Mouse (Mus musculus) cerebellum, adult (tissue): Measurements from ENCODE around the gene Bmp7.

Experiments used
- ATAC-seq: cut with Nextera tagmentation; 2 replicates; pipeline ENCODE4 v1.9.2; 2017; ENCODE audit warnings: mild to moderate bottlenecking, moderate library complexity, mixed read lengths; ENCODE audit not compliant: insufficient number of reproducible peaks, low FRiP score, low TSS enrichment

The Bmp7 gene

DNA sequence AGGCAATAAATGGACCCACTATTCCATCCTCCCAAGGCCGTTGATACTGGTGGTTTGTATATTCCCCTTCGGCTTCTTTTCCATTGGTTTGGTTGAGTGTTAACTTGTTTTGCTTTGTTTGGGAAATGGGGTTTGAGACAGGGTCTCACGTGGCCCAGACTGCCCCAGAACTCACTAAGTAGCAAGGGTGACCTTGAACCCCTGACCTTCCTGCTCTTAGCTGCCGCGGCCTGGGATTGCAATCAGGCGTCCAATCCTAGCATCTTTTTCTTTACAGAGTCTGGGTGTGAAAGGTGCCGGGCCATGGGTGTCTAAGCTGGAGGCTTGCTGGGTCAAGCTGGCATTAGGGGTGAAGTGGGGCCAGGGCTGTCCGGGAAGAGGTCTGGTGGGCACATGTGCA, 79.5 kb downstream of the Bmp7 start:
- no peak for ATAC-seq

DNA sequence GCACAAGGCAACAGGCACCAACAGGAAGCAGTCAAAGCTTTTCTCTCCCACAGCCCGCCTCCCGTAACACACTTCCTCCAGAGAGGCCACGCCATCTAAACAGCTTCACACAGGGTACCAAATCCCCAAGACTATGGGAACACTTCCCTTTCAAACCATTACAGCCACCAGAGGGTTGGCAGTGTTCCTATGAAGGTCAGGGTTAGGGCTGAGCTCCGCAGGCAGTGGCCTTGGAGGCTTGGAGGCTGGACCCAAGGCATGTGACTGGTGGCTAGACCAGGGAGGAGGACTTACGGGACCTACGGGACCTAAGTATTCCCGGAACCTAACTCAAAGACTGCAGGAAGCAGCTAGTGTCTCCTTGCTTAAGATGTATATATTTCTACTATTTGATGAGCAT, 80.0 kb downstream of the Bmp7 start:
- ATAC-seq, result no peak

GRCm38 (mm10) chr2:172857048-172857447, 83.1 kb downstream of the Bmp7 start:
- ATAC-seq, result no peak

- ATAC-seq, result no peak
Observed at GRCm38 (mm10) chr2:172856549-172856948, 83.6 kb downstream of the Bmp7 start.

- ATAC-seq, result no peak
Observed at GRCm38 (mm10) chr2:172854136-172854535, 86.0 kb downstream of the Bmp7 start.

DNA sequence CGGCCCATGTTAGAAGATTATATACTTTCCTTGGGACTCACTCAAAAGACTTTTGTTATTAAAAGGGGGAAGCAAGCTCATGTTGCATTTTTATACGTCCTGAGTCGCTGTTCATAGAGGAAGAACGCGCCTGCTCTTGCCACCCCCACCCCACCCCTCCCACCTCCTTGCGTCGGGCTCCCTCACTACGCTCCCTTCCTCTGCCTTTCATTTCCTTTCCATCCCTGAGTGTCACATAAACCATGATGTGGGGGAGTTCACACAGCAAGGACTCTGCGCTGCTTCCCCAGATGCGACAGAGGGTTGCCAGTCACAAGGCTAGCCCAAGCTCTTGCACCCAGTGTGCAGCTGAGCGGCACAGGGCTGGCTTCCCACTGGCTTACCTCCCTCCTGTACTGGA, 88.3 kb downstream of the Bmp7 start:
- no peak for ATAC-seq

GRCm38 (mm10) chr2:172848193-172848592, 91.9 kb downstream of the Bmp7 start:
- no peak for ATAC-seq

- ATAC-seq, result no peak
Observed at GRCm38 (mm10) chr2:172846311-172846575, 93.9 kb downstream of the Bmp7 start.

- no peak for ATAC-seq
Observed at GRCm38 (mm10) chr2:172845536-172846310, 94.4 kb downstream of the Bmp7 start.

GRCm38 (mm10) chr2:172843903-172844302, 96.2 kb downstream of the Bmp7 start:
- no peak for ATAC-seq

GRCm38 (mm10) chr2:172842306-172842705, 97.8 kb downstream of the Bmp7 start:
- no peak for ATAC-seq

- ATAC-seq, result no peak
Observed at GRCm38 (mm10) chr2:172840905-172841750, 99.0 kb downstream of the Bmp7 start.

DNA sequence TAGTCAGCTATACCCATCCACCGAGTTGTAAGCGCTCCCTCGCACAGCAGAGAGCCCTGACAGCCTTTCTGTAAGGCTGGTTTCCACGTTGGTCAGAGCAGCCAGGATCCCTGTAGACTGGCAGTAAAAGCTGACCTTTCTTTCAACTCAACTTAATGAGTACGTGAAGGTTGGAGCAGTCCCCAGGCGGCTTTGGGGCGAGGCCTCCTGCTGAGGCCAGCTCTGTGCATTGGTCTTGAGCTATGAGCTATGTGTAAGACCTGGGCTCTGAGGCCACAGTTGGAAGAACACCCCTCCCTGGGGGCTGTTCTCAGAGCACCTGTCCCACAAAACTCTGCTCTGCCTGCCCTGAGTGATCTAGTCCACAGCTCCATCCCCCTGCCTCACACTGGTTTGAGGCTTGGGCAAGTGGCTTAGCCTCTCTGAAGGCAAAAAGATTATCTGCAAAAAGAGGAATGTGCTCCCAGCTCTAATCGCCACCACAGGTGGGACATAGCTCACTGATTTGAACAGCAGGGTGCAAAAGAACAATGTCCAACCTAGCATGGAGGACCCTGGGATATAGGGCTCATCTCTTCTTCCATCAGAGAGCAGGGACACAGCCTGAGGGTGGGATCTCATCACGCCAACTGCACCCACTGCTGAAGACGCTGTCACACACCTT, 100.7 kb downstream of the Bmp7 start:
- ATAC-seq, result no peak

DNA sequence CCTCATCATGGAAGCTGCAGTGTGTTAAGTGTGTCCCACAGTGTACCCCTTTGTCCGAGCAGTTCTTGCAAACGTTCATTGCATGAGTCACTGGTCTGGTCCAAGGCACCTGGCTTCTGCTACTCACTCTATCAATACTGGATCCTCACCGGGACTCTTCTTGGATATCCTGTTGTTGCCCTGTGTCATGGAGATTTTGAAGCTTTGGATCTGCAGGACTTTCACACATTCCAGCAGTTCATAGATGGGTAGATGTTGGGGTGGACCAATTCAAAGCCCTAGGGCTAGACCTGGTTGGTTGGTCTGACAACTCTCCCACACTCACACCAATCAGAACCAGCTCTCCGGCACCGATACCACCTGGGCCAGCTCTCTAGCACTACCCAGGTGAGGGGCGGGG, 103.6 kb downstream of the Bmp7 start:
- ATAC-seq, result no peak

DNA sequence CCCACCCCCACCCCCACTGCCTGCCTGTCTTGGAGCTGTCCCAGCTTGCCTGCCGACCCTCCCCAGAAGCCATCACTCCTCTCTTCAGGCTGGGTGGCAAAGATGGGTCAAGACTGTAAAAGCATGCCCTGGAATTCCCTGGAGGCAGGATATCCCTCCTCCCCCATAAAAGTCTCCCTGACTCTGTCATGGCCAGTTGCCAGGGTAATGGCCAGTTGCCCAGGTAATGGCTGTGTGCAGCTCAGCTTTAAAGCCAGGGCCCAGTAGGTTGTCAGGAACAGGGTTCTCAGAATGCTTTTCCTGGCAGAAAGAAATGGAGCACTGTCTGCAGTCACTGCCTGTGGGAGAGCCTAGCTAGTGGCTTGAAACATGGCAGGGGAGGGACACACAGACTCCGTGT, 106.9 kb downstream of the Bmp7 start:
- peak; percentile 42; the same call in 1 of the 2 replicates for ATAC-seq

- 0 out of 2 replicates have a peak, but pooled peaks have one; percentile 1 for ATAC-seq
Observed at GRCm38 (mm10) chr2:172831762-172832161, 108.4 kb downstream of the Bmp7 start.

GRCm38 (mm10) chr2:172831133-172831532, 109.0 kb downstream of the Bmp7 start:
- peak; percentile 43 for ATAC-seq

GRCm38 (mm10) chr2:172828229-172828628, 111.9 kb downstream of the Bmp7 start:
- ATAC-seq, result no peak

- no peak for ATAC-seq
Observed at GRCm38 (mm10) chr2:172827564-172827963, 112.6 kb downstream of the Bmp7 start.

GRCm38 (mm10) chr2:172825785-172826145, 114.4 kb downstream of the Bmp7 start:
- ATAC-seq, result no peak
